Mouse (Mus musculus) spleen, postnatal 36 days (tissue): ENCODE data around the gene Treml2.

Source experiments
- DNase-seq, 2 experiments: peaks; one replicate each; pipeline ENCODE4 v3.0.0; 2022; ENCODE audit warnings: low spot score in 2 of 2, mixed read lengths in 1 of 2

Gene Treml2

GRCm38 (mm10) chr17:48293500-48294194 lies 5.7 kb upstream of the Treml2 start:
- peak; percentile 36 for DNase-seq

- DNase-seq = peak; percentile 77
Observed at GRCm38 (mm10) chr17:48299756-48300155, 458 bp downstream of the Treml2 start.

DNA sequence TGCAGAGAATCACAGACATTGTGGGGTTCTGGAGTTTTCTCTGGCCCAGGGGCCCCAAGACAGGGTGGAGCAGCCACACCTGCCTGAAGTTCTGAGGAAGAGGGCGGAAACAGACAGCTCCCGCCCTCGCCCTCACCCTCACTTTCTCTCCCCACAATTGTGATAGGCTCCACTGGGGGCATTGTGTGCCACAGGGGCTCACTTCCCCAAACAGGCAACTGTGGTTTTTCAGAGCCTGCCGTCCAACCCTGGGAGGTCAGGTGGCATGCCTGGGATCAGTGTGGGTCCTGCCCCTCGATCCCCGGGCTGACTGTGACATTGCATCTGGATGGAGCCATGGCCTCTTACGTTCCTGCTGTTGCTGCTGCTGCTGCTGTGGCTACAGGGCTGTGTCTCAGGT lies 901 bp downstream of the Treml2 start:
- DNase-seq = peak; percentile 88 to 89

DNA sequence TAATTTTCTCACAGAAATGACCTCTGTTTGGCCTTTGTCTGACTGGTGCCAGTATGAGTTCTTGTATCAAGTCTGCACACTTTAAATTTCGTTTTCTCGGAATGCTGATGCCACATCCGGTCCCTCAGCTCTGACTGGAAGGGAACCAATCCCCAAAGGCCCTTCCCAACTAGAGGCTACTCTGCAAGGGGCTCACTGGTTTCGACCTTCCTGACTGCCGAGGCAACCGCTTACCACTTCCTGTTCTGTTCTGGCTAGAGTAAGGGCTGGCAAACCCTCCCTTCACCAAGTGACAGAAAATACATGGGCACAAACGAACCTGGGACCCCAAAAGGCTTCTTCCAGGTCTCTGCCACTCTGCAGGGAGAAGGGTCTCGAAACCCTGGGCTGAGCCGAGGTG lies 1.6 kb downstream of the Treml2 start:
- DNase-seq = peak; percentile 78 to 80

GRCm38 (mm10) chr17:48301792-48302191 lies 2.5 kb downstream of the Treml2 start:
- DNase-seq = no peak

DNA sequence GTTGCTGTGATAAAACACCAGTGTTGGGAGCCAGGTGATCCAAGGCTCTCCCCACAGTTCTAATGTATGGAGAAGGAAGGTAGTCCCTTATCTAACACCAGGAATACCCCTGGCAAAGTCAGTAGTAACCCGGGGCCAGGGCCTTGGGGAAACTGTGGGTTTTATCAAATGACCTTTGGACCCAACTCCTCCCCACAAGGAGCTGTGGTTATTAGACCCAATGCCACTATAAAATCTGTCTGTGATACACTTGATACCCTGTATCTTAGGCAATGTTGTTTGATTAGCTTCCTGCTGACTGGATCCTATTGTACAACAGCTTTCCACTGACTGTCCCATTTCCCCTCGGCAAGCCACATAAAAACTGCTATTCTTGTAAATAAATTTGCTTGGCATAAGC lies 12.8 kb downstream of the Treml2 start:
- DNase-seq = no peak

- peak; percentile 62 to 71 for DNase-seq
Observed at GRCm38 (mm10) chr17:48315905-48316579, 16.7 kb downstream of the Treml2 start, which contains the start of gene B430306N03Rik. Gene B430306N03Rik (plus strand): TSS chr17:48316141.

DNA sequence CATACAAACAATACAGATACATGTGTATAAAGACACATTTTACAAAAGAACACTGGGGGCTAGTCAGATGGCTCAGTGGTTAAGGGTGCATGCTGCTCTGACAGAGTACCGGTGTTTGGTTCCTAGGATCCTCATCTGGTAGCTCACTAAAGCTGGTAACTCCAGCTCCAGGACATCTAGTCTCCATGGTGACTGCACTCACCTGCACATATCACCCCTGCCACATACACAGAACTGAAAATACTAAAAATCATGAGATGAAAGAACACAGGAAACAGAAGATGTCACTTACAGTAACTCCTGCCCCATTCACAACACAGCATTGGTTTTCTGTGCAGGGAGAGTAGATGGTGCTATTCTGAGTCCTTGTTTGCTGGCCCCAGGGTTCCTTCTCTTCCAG lies 19.4 kb downstream of the Treml2 start:
- no peak for DNase-seq

- DNase-seq = no peak
Observed at GRCm38 (mm10) chr17:48321279-48321678, 22.0 kb downstream of the Treml2 start.

DNA sequence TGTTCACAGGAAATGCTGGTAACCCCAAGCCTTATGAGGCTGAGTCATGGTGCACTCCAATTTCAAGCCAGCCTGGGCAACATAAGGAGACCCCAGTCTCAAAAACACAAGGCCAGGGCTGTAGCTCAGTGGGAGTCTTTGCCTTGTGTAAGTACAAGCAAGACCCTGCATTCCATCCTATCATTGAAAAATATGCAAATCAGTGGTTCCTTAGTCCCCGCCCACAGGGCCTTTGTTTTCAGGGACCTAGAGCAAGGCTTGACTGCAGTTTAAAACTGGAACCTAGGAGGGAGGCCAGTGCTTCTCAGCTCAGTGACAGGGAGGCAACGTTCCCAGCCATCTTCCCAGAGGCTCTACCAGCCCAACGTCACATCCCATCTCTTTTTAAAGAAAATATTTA lies 23.9 kb downstream of the Treml2 start:
- DNase-seq = no peak

GRCm38 (mm10) chr17:48324258-48324657 lies 25.0 kb downstream of the Treml2 start:
- peak; percentile 27 to 51 for DNase-seq

GRCm38 (mm10) chr17:48325093-48325492 lies 25.8 kb downstream of the Treml2 start:
- no peak for DNase-seq

DNA sequence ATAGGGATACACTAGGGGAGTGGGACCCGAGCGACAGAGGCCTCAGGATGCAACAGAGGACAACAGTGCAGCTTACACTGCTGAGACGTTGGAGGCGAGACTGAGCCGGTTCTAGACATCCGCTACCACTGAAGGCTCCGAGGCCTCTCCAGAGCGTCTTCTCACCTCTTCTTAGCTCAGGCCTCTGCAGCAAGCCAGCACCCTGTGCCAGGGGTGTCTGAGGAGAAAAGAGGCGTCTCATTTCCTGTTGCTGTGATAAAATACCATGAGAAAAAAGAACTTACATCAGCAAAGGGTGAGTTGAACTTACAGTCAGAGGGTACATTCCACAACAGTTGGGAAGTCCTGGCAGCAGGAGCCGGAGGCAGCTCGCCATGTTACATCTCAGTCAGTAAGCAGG lies 26.3 kb downstream of the Treml2 start:
- DNase-seq = no peak

- no peak for DNase-seq
Observed at GRCm38 (mm10) chr17:48326656-48327055, 27.4 kb downstream of the Treml2 start.

DNA sequence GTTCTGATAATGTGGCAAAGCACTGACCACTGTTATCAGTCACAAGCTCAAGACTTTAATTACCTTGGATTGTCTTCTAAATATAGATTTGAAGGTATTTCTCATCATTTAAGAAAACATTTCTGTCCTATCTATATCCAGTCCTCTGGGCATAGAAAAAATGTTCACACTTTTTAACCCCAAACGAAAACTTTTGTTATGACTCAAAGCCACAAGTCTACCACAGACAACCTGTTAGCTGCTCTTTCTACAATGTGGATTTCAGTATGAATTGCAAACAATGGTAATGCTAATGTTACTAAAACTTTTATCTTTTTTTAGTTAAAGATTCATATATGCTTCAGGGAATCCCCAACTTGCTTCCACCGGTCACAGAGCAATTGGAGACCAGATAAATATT lies 33.2 kb downstream of the Treml2 start:
- DNase-seq = no peak

DNA sequence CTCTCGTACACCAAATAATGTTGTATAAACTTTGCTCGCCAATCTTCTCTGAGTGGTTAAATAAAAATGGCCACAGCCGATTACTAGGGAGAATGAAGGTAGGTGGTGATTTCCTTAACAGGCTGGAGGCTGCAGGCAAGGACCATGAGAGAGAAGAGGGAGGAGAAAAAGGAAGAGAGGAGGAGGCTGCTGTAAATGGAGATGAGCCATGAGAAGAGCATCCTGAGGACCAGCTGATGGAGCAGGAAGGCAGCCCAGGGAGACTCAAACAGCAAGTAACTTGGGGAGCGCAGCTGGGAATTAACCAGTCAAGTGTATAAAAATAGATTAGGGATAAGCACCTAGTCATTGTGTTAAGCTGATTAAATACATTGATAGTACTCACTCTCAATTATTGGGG lies 34.9 kb downstream of the Treml2 start:
- DNase-seq = no peak

DNA sequence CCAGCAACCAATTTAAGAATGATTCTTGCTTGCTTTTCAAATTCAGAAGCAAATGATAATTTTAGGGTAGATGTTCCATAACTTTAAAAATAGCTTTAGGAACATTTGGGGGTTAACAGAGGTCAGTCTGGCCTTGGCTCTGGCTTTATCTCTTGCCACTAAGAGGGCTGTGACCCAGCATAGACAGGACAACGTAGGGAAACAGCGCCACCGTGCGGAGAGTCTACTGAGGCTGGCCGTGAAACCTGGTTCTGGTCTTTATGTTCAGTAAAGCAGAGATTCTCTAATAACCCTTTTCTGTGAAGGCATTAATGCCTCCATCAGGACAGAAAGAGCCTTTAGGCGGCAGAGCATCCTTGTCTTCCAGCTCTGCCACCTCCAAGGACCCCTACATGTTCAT lies 37.6 kb downstream of the Treml2 start:
- DNase-seq = peak; percentile 79 to 80

DNA sequence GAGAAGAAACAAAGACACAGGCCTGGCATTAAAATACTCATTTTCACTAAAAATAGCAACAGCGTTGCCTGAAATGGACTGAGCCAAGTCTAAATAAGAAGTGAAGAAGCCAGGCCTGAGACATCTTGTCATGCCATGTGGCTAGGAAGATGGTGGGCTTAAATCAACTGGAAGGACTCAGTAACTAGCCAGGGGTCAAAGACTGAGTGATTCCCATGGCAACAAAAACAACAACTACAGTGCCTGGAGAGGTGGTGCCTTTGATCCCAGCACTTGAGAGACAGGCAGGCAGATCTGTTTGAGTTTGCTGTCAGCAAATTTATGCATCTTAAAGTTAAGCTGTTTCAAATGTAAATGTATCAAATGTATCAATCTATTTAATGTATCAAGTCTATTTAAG lies 41.0 kb downstream of the Treml2 start:
- no peak for DNase-seq

- no peak for DNase-seq
Observed at GRCm38 (mm10) chr17:48341947-48342346, 42.6 kb downstream of the Treml2 start.

- DNase-seq = no peak
Observed at GRCm38 (mm10) chr17:48343065-48343464, 43.8 kb downstream of the Treml2 start.

DNA sequence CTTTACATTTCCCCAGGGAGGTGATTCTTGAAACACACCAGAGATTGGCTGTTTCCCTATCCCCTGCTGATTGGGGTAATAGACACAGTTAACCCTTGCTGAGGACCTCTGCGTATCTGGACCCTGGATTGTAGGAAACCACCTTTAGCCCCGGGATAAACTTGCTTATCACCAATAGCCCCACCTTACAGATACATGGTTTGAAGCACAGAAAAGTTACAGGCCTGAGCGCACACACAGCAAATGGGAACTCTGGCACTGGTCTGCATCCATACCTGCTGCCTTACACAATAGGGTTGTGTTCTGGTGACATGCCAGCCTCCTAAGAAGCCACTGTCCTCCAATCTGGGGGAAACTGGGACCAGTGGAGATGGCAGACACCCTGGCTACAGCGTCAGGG lies 46.5 kb downstream of the Treml2 start:
- no peak for DNase-seq

DNA sequence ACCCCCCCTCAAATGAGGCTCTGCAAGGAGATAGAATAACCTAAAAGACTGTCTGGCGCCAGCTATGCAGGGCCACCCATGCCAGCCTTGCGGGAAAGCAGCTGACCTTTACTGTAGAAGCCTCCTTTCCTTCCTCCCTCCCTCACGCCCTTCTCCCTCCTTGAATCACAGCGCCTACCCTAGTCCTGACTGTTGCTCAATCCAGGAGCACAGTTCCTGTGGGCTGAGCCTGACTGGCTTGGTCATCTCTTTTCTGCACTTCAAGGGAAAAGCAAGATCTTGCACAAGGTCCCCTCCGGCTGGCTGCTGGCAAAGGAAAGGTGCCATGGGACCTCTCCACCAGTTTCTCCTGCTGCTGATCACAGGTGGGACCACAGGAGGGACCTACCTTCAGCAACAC lies 46.9 kb downstream of the Treml2 start, which contains the start of gene Trem2:
Gene Trem2 (plus strand): TSS at position 171 of the 400 bp plus-strand sequence.
- no peak for DNase-seq

GRCm38 (mm10) chr17:48346834-48347233 lies 47.5 kb downstream of the Treml2 start:
- no peak for DNase-seq
